Mouse (Mus musculus): ENCODE data around the gene Rpgrip1. TPM values are rescaled to one million over a fixed set of nuclear protein-coding genes. Genes with fewer than 3 reads are reported as not detected.

Gene Rpgrip1
- polyA plus RNA-seq, 1 experiment: 1.3 TPM

GRCm38 (mm10) chr14:52100170-52100960, 10.1 kb upstream of the Rpgrip1 start:
- no peak for TF ChIP-seq CTCF (IDR thresholded peaks at IDR 0.05; ENCODE audit: extremely low read depth, insufficient read depth, low read length)
- TF ChIP-seq POLR2A (IDR thresholded peaks at IDR 0.05; ENCODE audit: extremely low read depth, insufficient read depth, low read length): no peak
- H3K4me3 ChIP-seq (ENCODE audit: insufficient read depth, low read length): no peak overlapping the region
- H3K4me1 ChIP-seq (ENCODE audit: control insufficient read depth, insufficient read depth, low read length): peaks cover 6% of the 10 kb centered on the region
- H3K27ac ChIP-seq (ENCODE audit: insufficient read depth, low read length): no peak overlapping the region

- H3K4me1 ChIP-seq (ENCODE audit: control insufficient read depth, insufficient read depth, low read length): peaks cover 6% of the 10 kb centered on the region
- no peak overlapping the region for H3K27ac ChIP-seq (ENCODE audit: insufficient read depth, low read length)
- TF ChIP-seq CTCF (IDR thresholded peaks at IDR 0.05; ENCODE audit: extremely low read depth, insufficient read depth, low read length) (no peak), POLR2A (IDR thresholded peaks at IDR 0.05; ENCODE audit: extremely low read depth, insufficient read depth, low read length) (no peak)
- no peak overlapping the region for H3K4me3 ChIP-seq (ENCODE audit: insufficient read depth, low read length)
Observed at GRCm38 (mm10) chr14:52101285-52102157, 9.0 kb upstream of the Rpgrip1 start.

DNA sequence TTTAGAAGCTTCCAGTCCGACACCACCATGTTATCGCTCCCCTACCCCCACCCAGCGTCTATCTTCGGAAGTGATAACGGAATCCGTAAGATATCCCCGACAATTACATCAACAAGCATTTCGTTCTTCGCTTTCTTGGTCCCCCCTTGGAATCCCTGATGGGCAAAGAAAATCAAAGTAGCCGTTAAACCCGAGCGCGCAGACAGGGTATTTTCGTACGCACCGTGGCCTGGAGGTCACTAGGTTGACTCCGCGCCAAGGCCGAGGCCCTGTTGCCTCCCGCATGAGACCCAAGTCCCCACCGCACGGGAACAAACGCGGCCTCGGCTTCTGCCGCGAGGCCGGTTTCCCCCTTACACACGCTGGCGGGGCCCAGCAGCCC, 7.0 kb upstream of the Rpgrip1 start:
- no peak for TF ChIP-seq CTCF (IDR thresholded peaks at IDR 0.05; ENCODE audit: extremely low read depth, insufficient read depth, low read length)
- no peak for TF ChIP-seq POLR2A (IDR thresholded peaks at IDR 0.05; ENCODE audit: extremely low read depth, insufficient read depth, low read length)

GRCm38 (mm10) chr14:52103856-52104676, 6.4 kb upstream of the Rpgrip1 start, which contains the start of gene Hnrnpc:
Gene Hnrnpc (minus strand): TSS chr14:52104028.
- Histone ChIP-seq H3K4me3 (ENCODE audit: insufficient read depth, low read length) (peak within 1 kb of the TSS; percentile 79), H3K27ac (ENCODE audit: insufficient read depth, low read length) (peak within 1 kb of the TSS; percentile 90), H3K4me1 (ENCODE audit: control insufficient read depth, insufficient read depth, low read length) (peaks cover 6% of the 10 kb centered on the region)
- TF ChIP-seq POLR2A (IDR thresholded peaks at IDR 0.05; ENCODE audit: extremely low read depth, insufficient read depth, low read length) (peak; percentile 99), CTCF (IDR thresholded peaks at IDR 0.05; ENCODE audit: extremely low read depth, insufficient read depth, low read length) (no peak)

More for the DNA sequence above, 7.0 kb upstream of the Rpgrip1 start:
- Histone ChIP-seq H3K27ac (ENCODE audit: insufficient read depth, low read length) (peak overlapping the region; percentile 85), H3K4me3 (ENCODE audit: insufficient read depth, low read length) (peak overlapping the region; percentile 79), H3K4me1 (ENCODE audit: control insufficient read depth, insufficient read depth, low read length) (peaks cover 6% of the 10 kb centered on the region)

- peaks cover 4% of the 10 kb centered on the region for H3K4me1 ChIP-seq (ENCODE audit: control insufficient read depth, insufficient read depth, low read length)
- TF ChIP-seq POLR2A (IDR thresholded peaks at IDR 0.05; ENCODE audit: extremely low read depth, insufficient read depth, low read length): no peak
- no peak for TF ChIP-seq CTCF (IDR thresholded peaks at IDR 0.05; ENCODE audit: extremely low read depth, insufficient read depth, low read length)
- H3K4me3 ChIP-seq (ENCODE audit: insufficient read depth, low read length): peak overlapping the region; percentile 16
- H3K27ac ChIP-seq (ENCODE audit: insufficient read depth, low read length): peak overlapping the region; percentile 90
Observed at GRCm38 (mm10) chr14:52104677-52105285, 5.7 kb upstream of the Rpgrip1 start.

GRCm38 (mm10) chr14:52105308-52105707, 5.2 kb upstream of the Rpgrip1 start:
- Histone ChIP-seq H3K4me1 (ENCODE audit: control insufficient read depth, insufficient read depth, low read length) (peaks cover 4% of the 10 kb centered on the region), H3K27ac (ENCODE audit: insufficient read depth, low read length) (no peak overlapping the region), H3K4me3 (ENCODE audit: insufficient read depth, low read length) (no peak overlapping the region)
- TF ChIP-seq POLR2A (IDR thresholded peaks at IDR 0.05; ENCODE audit: extremely low read depth, insufficient read depth, low read length) (no peak), CTCF (IDR thresholded peaks at IDR 0.05; ENCODE audit: extremely low read depth, insufficient read depth, low read length) (no peak)

DNA sequence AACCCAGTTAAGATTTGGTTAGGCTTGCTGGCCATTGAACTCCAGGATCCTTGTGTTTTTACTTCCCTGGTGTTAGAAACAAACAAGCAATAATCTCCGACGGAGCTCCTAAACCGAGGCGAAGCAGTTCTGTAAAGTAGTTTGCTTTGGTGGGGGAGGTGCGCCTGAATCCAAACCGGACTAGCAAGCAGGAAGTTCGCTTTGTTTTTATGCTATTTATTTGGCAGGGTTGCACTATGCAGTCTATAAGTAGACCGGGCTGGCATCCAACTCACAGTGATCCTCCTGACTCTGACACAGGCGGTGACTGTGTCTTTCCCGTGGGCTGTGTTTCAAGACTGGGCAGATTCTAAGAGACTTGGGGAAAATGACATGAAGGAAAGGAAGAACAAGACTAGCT, 3.8 kb upstream of the Rpgrip1 start:
- 0 out of 2 replicates have a peak, but pooled peaks cover 1% of the 10 kb centered on the region for H3K4me1 ChIP-seq (ENCODE audit: control insufficient read depth, insufficient read depth, low read length)
- no peak overlapping the region for H3K27ac ChIP-seq (ENCODE audit: insufficient read depth, low read length)
- H3K4me3 ChIP-seq (ENCODE audit: insufficient read depth, low read length): no peak overlapping the region
- TF ChIP-seq POLR2A (IDR thresholded peaks at IDR 0.05; ENCODE audit: extremely low read depth, insufficient read depth, low read length): no peak
- TF ChIP-seq CTCF (IDR thresholded peaks at IDR 0.05; ENCODE audit: extremely low read depth, insufficient read depth, low read length): no peak

GRCm38 (mm10) chr14:52108025-52108424, 2.5 kb upstream of the Rpgrip1 start:
- Histone ChIP-seq H3K4me3 (ENCODE audit: insufficient read depth, low read length) (no peak overlapping the region), H3K27ac (ENCODE audit: insufficient read depth, low read length) (no peak overlapping the region), H3K4me1 (ENCODE audit: control insufficient read depth, insufficient read depth, low read length) (0 out of 2 replicates have a peak, but pooled peaks cover 1% of the 10 kb centered on the region)
- no peak for TF ChIP-seq CTCF (IDR thresholded peaks at IDR 0.05; ENCODE audit: extremely low read depth, insufficient read depth, low read length)
- no peak for TF ChIP-seq POLR2A (IDR thresholded peaks at IDR 0.05; ENCODE audit: extremely low read depth, insufficient read depth, low read length)
